Mouse (Mus musculus) limb, embryonic 10.5 days (tissue): ENCODE results near the gene Abhd15. TPM values are rescaled to one million over a fixed set of nuclear protein-coding genes. Genes with fewer than 3 reads are reported as not detected.

Experiments used
- DNase-seq: peaks from one replicate; pipeline ENCODE4 v3.0.0-alpha.2; 2017; ENCODE audit warnings: low spot score
- H3K27ac ChIP-seq: fragments of 300-500 bp; sonication (generic); 2 replicates; pipeline ENCODE4 v1.5.1; 2016; ENCODE audit warnings: mild to moderate bottlenecking
- H3K27me3 ChIP-seq: fragments of 300-500 bp; sonication (generic); 2 replicates; pipeline ENCODE4 v1.6.1; 2016; ENCODE audit warnings: low read depth, mild to moderate bottlenecking; ENCODE audit not compliant: poor library complexity, severe bottlenecking
- H3K36me3 ChIP-seq: fragments of 300-500 bp; sonication (generic); 2 replicates; pipeline ENCODE4 v1.6.1; 2016; ENCODE audit warnings: mild to moderate bottlenecking, moderate library complexity
- H3K4me1 ChIP-seq: fragments of 300-500 bp; sonication (generic); 2 replicates; pipeline ENCODE4 v1.6.1; 2016
- H3K4me3 ChIP-seq: fragments of 300-500 bp; sonication (generic); 2 replicates; pipeline ENCODE4 v1.5.1; 2016; ENCODE audit warnings: mild to moderate bottlenecking, moderate library complexity
- H3K9me3 ChIP-seq: fragments of 300-500 bp; sonication (generic); replicated peaks from 2 replicates; pipeline ENCODE4 v1.6.1; 2016; ENCODE audit warnings: mild to moderate bottlenecking
- WGBS: fragments of 180-500 bp; shearing (Covaris S2); methylation state at CpG from one replicate; pipeline ENCODE4 v1.1.7; 2016; 5-methylcytosine and 5-hydroxymethylcytosine counted together
- polyA plus RNA-seq: library from polyadenylated mRNA; unstranded; fragments of >200 nt; fragmentation: Nextera tagmentation; extraction: Ambion mirVana; gene quantifications from 2 replicates; pipeline ENCODE4 v1.2.1, GENCODE M21; 2016

Abhd15 gene
- polyA plus RNA-seq, result 1.4 and 2.0 TPM in 2 replicates

- Histone ChIP-seq H3K9me3 (no peaks in the 10 kb centered on the region), H3K4me1 (peaks cover 37% of the 10 kb centered on the region), H3K27me3 (peaks cover 52% of the 10 kb centered on the region), H3K27ac (peak within 1 kb of the TSS; percentile 56), H3K36me3 (peaks cover 7% of the 10 kb centered on the region), H3K4me3 (peak within 1 kb of the TSS; percentile 77)
- DNase-seq, result peak; percentile 86
- WGBS, result under 1% methylated on average over 66 of the region's 72 CpGs
These were observed at the start of gene Abhd15 for GRCm38 (mm10) chr11:77514832-77515636. Abhd15 (plus strand) TSS chr11:77515121.

- peaks cover 17% of the 10 kb centered on the region for H3K36me3 ChIP-seq
These were observed 48.4 kb upstream of the Abhd15 start for GRCm38 (mm10) chr11:77466544-77466943.

GRCm38 (mm10) chr11:77467157-77467556 is 47.8 kb upstream of the Abhd15 start:
- Histone ChIP-seq H3K27ac (peak overlapping the region; percentile 12), H3K36me3 (peaks cover 23% of the 10 kb centered on the region), H3K4me3 (peak overlapping the region; percentile 33), H3K9me3 (no peaks in the 10 kb centered on the region), H3K4me1 (peaks cover 27% of the 10 kb centered on the region), H3K27me3 (peaks cover 80% of the 10 kb centered on the region)
- peak; percentile 75 for DNase-seq
- 3% methylated on average over 25 of the region's 25 CpGs for WGBS

More at GRCm38 (mm10) chr11:77466544-77466943, 48.4 kb upstream of the Abhd15 start:
- Histone ChIP-seq H3K27me3 (peaks cover 86% of the 10 kb centered on the region), H3K27ac (peak overlapping the region; percentile 12; the same call in 1 of the 2 replicates), H3K4me3 (peak overlapping the region; percentile 33), H3K9me3 (no peaks in the 10 kb centered on the region), H3K4me1 (peaks cover 31% of the 10 kb centered on the region)
- DNase-seq, result no peak
- 25% methylated on average over 9 of the region's 9 CpGs for WGBS

GRCm38 (mm10) chr11:77467784-77468183 is 47.1 kb upstream of the Abhd15 start:
- H3K9me3 ChIP-seq, result no peaks in the 10 kb centered on the region
- 16% methylated on average over 20 of the region's 20 CpGs for WGBS
- DNase-seq, result peak; percentile 81
- H3K27ac ChIP-seq, result peak overlapping the region; percentile 21; the same call in 1 of the 2 replicates
- peaks cover 21% of the 10 kb centered on the region for H3K4me1 ChIP-seq
- peaks cover 74% of the 10 kb centered on the region for H3K27me3 ChIP-seq
- 0 out of 2 replicates have a peak overlapping the region, but pooled peaks have one; percentile 33 for H3K4me3 ChIP-seq
- peaks cover 29% of the 10 kb centered on the region for H3K36me3 ChIP-seq

- H3K4me1 ChIP-seq, result peaks cover 19% of the 10 kb centered on the region
- H3K27me3 ChIP-seq, result peaks cover 68% of the 10 kb centered on the region
- WGBS, result 79% methylated on average over 9 of the region's 9 CpGs
- no peak overlapping the region for H3K27ac ChIP-seq
- DNase-seq, result no peak
- H3K36me3 ChIP-seq, result peaks cover 36% of the 10 kb centered on the region
- H3K9me3 ChIP-seq, result no peaks in the 10 kb centered on the region
- no peak overlapping the region for H3K4me3 ChIP-seq
These were observed 46.5 kb upstream of the Abhd15 start for GRCm38 (mm10) chr11:77468397-77468796.

DNA sequence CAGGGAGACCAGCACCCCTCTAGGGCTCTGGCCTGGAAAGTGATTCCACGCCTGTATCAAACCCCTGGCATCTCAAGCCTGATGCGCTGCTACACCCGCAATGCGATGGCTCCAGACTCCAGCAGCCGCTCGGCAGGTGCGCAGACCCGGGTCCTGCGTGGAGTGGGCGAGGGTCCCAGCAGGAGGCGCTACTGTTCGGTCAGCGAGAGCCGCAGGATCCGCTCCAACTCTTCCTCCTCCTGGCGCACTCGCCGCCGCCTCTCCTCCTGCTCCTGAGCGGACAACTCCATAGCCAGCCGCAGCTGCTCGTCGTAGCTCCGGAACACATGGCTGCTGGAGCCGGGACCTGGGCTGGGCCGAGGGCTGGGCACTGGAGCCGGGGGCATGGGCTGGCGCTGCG is 43.5 kb upstream of the Abhd15 start:
- no peak for DNase-seq
- WGBS, result 63% methylated on average over 29 of the region's 29 CpGs
- H3K36me3 ChIP-seq, result peaks cover 60% of the 10 kb centered on the region
- peaks cover 37% of the 10 kb centered on the region for H3K27me3 ChIP-seq
- 0 out of 2 replicates have a peak overlapping the region, but pooled peaks have one; percentile 2 for H3K27ac ChIP-seq
- no peak overlapping the region for H3K4me3 ChIP-seq
- H3K9me3 ChIP-seq, result no peaks in the 10 kb centered on the region
- H3K4me1 ChIP-seq, result peaks cover 16% of the 10 kb centered on the region

GRCm38 (mm10) chr11:77472775-77473174 is 42.1 kb upstream of the Abhd15 start:
- no peak for DNase-seq
- Histone ChIP-seq H3K27ac (no peak overlapping the region), H3K4me3 (no peak overlapping the region), H3K27me3 (peaks cover 24% of the 10 kb centered on the region), H3K36me3 (peaks cover 73% of the 10 kb centered on the region), H3K4me1 (peaks cover 2% of the 10 kb centered on the region), H3K9me3 (no peaks in the 10 kb centered on the region)
- 92% methylated on average over 16 of the region's 16 CpGs for WGBS

- Histone ChIP-seq H3K9me3 (no peaks in the 10 kb centered on the region), H3K4me3 (no peak overlapping the region), H3K27ac (no peak overlapping the region; the same call in 1 of the 2 replicates), H3K36me3 (peaks cover 59% of the 10 kb centered on the region), H3K4me1 (peaks cover 2% of the 10 kb centered on the region; the same call in 1 of the 2 replicates), H3K27me3 (peaks cover under 1% of the 10 kb centered on the region; the same call in 1 of the 2 replicates)
- DNase-seq, result no peak
- 96% methylated on average over 14 of the region's 14 CpGs for WGBS
These were observed 38.7 kb upstream of the Abhd15 start for GRCm38 (mm10) chr11:77476216-77476615.

- peaks cover 54% of the 10 kb centered on the region for H3K36me3 ChIP-seq
- no peak overlapping the region for H3K4me3 ChIP-seq
- H3K27me3 ChIP-seq, result no peaks in the 10 kb centered on the region
- H3K27ac ChIP-seq, result no peak overlapping the region
- peaks cover 2% of the 10 kb centered on the region; the same call in 1 of the 2 replicates for H3K4me1 ChIP-seq
- H3K9me3 ChIP-seq, result no peaks in the 10 kb centered on the region
- no peak for DNase-seq
- WGBS, result 96% methylated on average over 6 of the region's 6 CpGs
These were observed 38.0 kb upstream of the Abhd15 start for GRCm38 (mm10) chr11:77476895-77477294.

DNA sequence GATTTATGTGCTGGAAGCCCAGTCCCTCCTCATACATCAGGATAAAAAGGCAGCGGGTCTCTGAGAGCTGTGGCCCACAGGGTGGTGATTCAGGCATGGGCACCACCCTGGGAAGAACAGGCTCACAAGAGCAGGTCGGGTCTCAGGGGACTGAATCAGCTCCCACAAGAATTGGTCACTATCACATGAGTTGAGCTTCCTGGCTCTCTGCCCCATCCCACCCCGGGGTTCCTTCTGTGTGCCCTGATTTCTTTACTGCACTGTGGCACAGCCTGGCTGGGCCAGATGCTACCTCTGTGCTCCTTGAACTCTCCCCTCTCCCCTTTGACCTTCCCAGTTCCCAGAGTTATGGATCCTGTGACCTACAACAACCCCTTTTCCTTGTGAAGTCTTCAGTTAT is 31.9 kb upstream of the Abhd15 start:
- 72% methylated on average over 3 of the region's 3 CpGs for WGBS

GRCm38 (mm10) chr11:77483510-77484255 is 31.2 kb upstream of the Abhd15 start:
- WGBS, result 59% methylated on average over 11 of the region's 11 CpGs
- H3K4me1 ChIP-seq, result peaks cover 47% of the 10 kb centered on the region
- no peak for DNase-seq
- H3K27ac ChIP-seq, result no peak overlapping the region
- no peak overlapping the region for H3K4me3 ChIP-seq
- 0 out of 2 replicates have a peak, but pooled peaks cover 6% of the 10 kb centered on the region for H3K36me3 ChIP-seq
- H3K27me3 ChIP-seq, result no peaks in the 10 kb centered on the region
- H3K9me3 ChIP-seq, result no peaks in the 10 kb centered on the region

More for the DNA sequence above, 31.9 kb upstream of the Abhd15 start:
- 0 out of 2 replicates have a peak, but pooled peaks cover 6% of the 10 kb centered on the region for H3K36me3 ChIP-seq
- H3K9me3 ChIP-seq, result no peaks in the 10 kb centered on the region
- H3K27me3 ChIP-seq, result no peaks in the 10 kb centered on the region
- no peak for DNase-seq
- no peak overlapping the region for H3K27ac ChIP-seq
- peaks cover 41% of the 10 kb centered on the region for H3K4me1 ChIP-seq
- no peak overlapping the region for H3K4me3 ChIP-seq

DNA sequence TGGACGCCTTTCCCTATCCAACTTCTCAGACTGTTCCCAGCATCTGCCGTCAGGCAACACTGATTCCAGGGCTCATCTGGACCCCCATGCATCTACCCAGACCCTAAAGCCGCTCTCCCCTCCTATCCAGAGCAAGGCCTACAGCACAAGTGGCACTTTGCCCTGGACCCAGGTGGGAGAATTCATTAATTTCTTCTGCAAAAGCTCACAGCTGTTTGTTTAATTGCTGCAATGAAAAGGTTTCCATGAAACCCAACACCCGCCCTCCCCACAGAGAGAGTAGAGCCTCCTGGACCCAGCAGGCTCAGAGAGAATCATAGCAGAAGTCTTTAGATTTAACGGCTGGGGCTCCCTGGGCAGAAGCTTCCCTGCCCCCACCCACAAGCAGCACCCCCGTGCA is 29.7 kb upstream of the Abhd15 start:
- Histone ChIP-seq H3K36me3 (0 out of 2 replicates have a peak, but pooled peaks cover 6% of the 10 kb centered on the region), H3K27me3 (no peaks in the 10 kb centered on the region), H3K9me3 (no peaks in the 10 kb centered on the region), H3K27ac (peak overlapping the region; percentile 38; the same call in 1 of the 2 replicates), H3K4me3 (peak overlapping the region; percentile 19; the same call in 1 of the 2 replicates), H3K4me1 (peaks cover 56% of the 10 kb centered on the region)
- 60% methylated on average over 6 of the region's 6 CpGs for WGBS
- DNase-seq, result no peak
